Mouse (Mus musculus) R1 (cell line): ENCODE measurements around the gene Rsph14.

Source experiments
- DNase-seq: peaks from one replicate; pipeline ENCODE4 v3.0.0-alpha.2; 2018; ENCODE audit warnings: low read depth, low spot score

Rsph14 gene

GRCm38 (mm10) chr10:75053655-75054054, 21.3 kb upstream of the Rsph14 start:
- DNase-seq, result no peak

DNA sequence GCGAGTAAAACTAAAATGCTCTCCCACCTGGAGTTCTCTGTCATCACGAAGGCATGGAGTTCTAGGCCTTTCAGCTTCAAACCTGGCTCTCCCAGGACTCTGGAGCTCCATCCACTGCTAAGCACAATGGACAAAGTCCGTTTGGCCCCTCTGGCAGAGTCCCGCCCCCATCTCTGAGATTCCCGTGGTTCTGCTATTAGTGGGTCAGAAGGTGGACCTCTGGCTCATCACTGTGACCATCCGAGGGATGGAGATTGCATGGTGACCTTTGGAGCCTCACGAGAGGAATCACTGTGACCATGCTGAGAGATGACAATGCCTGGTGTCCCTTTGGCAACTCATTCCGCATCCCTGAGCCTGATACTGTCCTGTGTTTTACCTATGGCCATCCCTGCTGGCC, 20.5 kb upstream of the Rsph14 start:
- DNase-seq, result no peak

- DNase-seq, result no peak
Measured at GRCm38 (mm10) chr10:75051364-75052074, 19.1 kb upstream of the Rsph14 start.

GRCm38 (mm10) chr10:75048711-75049110, 16.3 kb upstream of the Rsph14 start:
- no peak for DNase-seq

DNA sequence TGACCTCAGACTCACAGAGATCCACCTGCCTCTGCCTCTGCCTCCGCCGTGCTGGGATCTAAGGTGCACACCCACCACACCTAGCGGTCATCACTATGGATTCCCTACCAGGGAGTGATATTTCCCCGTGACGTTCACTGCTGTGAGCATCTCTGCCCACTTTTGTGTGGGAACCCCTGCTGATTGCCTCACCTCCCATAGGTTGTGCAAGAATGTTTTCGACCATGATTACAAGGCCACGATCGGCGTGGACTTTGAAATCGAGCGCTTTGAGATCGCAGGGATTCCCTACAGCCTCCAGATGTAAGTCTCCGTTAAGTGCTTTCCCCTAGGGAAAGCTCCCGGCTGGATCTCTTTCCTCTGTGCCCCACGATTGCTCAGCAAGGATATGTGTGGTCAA, 13.4 kb upstream of the Rsph14 start:
- DNase-seq, result no peak

- DNase-seq, result no peak
Measured at GRCm38 (mm10) chr10:75044459-75044858, 12.1 kb upstream of the Rsph14 start.

- DNase-seq, result peak; percentile 74
Measured at GRCm38 (mm10) chr10:75042060-75042459, 9.7 kb upstream of the Rsph14 start.

- DNase-seq, result peak; percentile 98
Measured at GRCm38 (mm10) chr10:75036883-75037379, 4.5 kb upstream of the Rsph14 start, which contains the start of gene Rab36. Gene Rab36 (plus strand): TSS chr10:75037058.

DNA sequence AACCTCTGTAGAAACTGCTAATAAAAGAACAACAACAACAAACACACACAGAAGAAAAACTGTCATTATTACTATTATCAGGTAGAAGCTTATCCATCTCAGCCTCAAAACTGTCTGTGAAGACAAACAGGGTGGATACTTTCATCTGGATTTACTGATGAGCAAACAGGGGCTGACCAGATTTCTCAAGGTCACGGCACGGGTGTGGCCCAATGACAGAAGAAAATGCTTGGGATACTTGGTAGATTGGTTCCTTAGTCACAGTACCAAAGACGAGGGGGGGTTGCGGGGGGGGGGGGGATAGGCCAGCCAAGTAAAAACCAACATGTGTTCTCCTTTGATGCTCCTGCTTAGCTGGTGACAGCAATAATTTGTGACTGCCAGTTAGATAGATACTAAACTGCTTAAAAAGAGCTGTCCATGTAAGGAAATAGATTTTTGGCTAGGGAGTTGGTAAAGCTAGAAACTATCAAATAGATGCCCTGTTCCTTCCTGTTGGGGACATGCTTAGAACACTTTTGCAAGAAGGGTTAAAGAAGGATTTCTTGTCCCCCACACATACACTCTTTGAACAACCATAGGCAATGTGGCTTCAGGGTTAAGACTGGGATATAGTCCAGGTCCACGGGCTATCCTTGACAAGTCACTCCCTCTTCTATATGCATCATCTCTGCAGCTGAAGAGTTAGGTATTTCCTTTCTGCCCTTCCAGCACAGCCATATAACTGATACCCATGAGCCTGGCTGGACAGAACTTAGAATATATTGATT, 856 bp downstream of the Rsph14 start:
- no peak for DNase-seq

- DNase-seq, result no peak
Measured at GRCm38 (mm10) chr10:75030234-75030633, 2.2 kb downstream of the Rsph14 start.

GRCm38 (mm10) chr10:75029677-75030076, 2.7 kb downstream of the Rsph14 start:
- no peak for DNase-seq

- DNase-seq, result no peak
Measured at GRCm38 (mm10) chr10:75028743-75029142, 3.6 kb downstream of the Rsph14 start.

DNA sequence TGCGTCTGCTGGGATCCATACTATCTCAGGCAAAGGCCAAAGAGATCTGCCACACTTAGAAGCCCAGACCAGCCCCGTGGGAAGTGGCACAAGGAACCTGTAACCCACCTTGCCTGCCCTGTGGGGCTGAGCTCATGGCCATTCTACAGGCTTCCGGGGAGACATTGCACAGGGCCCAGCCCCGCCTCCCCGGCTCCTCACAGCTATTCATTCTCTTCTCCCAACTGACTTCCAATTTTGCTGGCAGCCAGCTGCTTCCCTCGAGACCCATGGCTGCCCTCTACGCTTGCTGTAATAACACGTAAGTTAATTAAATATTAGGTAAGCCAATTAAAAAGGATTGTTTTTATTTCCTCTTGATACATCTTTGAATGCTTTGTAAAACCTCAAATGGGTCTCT, 5.9 kb downstream of the Rsph14 start:
- DNase-seq, result no peak

DNA sequence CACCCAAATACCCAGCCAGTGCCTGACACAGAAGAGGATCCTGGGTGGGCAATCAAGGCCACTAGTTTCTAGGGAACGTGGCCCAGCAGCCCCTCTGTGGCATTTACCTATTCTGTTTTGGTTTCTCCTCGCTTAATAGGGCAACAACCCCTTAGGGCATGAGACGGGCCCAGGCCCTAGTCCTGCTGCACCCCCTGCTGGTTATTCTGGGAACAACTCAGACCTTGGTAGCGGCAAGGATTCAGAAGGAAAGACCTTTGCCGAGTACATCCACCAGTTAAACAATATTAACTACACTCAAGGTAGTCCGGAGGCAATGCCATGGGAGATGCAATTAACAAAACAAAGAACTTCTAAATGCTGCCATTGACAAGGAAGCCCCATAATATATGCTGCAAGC, 11.2 kb downstream of the Rsph14 start:
- DNase-seq, result peak; percentile 62

- no peak for DNase-seq
Measured at GRCm38 (mm10) chr10:75020271-75020670, 12.1 kb downstream of the Rsph14 start.

DNA sequence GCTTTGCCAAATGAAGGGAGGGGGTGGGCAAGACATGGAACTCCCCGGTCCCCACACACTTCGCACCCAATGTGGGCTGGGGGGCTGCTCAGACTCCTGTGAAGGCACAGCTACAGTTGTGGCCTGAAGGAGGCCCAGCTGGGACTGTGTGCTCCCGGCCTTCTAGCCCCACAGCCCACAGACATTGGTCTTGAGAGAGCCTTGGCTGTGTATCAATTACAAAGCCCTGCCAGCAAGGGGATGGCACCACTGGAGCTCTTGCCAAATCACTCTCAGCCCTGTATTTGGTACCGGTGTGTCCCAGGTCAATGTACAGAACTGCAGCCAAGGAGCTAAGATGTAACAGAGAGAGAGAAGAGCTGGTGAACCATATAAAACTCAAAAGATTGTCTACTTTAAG, 15.9 kb downstream of the Rsph14 start:
- DNase-seq, result no peak

- DNase-seq, result no peak
Measured at GRCm38 (mm10) chr10:75015465-75015864, 16.9 kb downstream of the Rsph14 start.

DNA sequence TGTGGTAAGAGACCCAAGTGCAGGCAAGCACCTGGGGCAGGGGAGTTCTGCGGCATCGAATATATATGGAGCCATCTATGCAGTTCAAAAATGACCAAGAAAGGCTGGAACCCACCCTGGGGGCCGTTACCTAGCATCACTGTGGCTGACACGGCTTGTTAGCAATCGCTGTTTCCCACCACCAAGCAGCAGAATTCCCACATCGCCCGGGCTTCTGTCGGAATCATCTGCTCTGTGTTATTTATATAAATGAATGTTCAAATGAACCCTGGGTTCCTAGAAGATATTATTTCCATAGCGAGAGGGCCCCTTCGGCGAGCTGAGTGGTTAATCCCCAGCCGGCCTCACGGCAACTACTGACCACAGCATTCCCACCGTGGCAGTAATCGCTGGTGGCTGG, 21.7 kb downstream of the Rsph14 start:
- no peak for DNase-seq

GRCm38 (mm10) chr10:75006889-75007662, 25.3 kb downstream of the Rsph14 start:
- no peak for DNase-seq

DNA sequence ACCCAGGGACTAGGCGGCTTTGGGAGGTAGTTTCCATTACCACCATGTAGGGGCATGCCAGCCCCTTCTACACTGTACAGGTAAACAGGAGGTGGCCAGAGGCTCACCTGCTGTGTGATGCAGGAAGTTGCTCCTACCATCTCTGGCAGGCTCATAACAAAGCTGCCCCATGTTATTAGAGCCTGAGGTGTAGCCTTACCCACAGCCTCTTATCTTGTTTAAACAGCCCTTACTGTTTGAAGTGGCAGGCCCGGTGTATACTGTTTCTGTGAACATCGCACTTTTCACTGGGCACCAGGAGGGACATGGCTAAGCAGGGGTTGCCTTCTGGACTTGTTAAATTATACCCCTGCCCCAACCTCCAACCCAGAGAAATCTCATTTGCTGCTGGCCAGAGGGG, 28.3 kb downstream of the Rsph14 start:
- no peak for DNase-seq

- DNase-seq, result no peak
Measured at GRCm38 (mm10) chr10:75001391-75001790, 31.0 kb downstream of the Rsph14 start.

GRCm38 (mm10) chr10:74995377-74995776, 37.0 kb downstream of the Rsph14 start:
- DNase-seq, result peak; percentile 32
